Mouse (Mus musculus): ENCODE results near the gene Pigo. TPM values are rescaled to one million over a fixed set of nuclear protein-coding genes. Genes with fewer than 3 reads are reported as not detected.

Gene Pigo
- polyA plus RNA-seq, 1 experiment from 2014 or later: 22.2 TPM

GRCm38 (mm10) chr4:43032501-43032900 lies 6.9 kb upstream of the Pigo start:
- Histone ChIP-seq H3K27me3 (ENCODE audit: poor library complexity, severe bottlenecking) (no peaks in the 10 kb centered on the region), H3K4me1 (peaks cover 35% of the 10 kb centered on the region), H3K36me3 (replicated peaks) (peaks cover 74% of the 10 kb centered on the region), H3K4me3 (no peak overlapping the region), H3K27ac (peak overlapping the region; percentile 96), H3K9me3 (no peaks in the 10 kb centered on the region)
- no peak for DNase-seq (ENCODE audit: extremely low spot score, low spot score)
- WGBS: 89% methylated on average over 1 of the region's 1 CpGs

GRCm38 (mm10) chr4:43031237-43031995 lies 5.8 kb upstream of the Pigo start, which contains the start of gene Stoml2:
Stoml2 (minus strand) TSS chr4:43031710.
- peaks cover 77% of the 10 kb centered on the region for H3K36me3 ChIP-seq (replicated peaks)
- peaks cover 33% of the 10 kb centered on the region for H3K4me1 ChIP-seq
- H3K27me3 ChIP-seq (ENCODE audit: poor library complexity, severe bottlenecking): no peaks in the 10 kb centered on the region
- H3K9me3 ChIP-seq: no peaks in the 10 kb centered on the region
- WGBS: under 1% methylated on average over 38 of the region's 38 CpGs
- peak within 1 kb of the TSS; percentile 87 for H3K4me3 ChIP-seq
- H3K27ac ChIP-seq: peak within 1 kb of the TSS; percentile 96
- DNase-seq (ENCODE audit: extremely low spot score, low spot score): peak; percentile 92

- peaks cover 72% of the 10 kb centered on the region for H3K36me3 ChIP-seq (replicated peaks)
These were observed 5.2 kb upstream of the Pigo start for GRCm38 (mm10) chr4:43030780-43031230.

GRCm38 (mm10) chr4:43030352-43030751 lies 4.7 kb upstream of the Pigo start:
- peak overlapping the region; percentile 87 for H3K4me3 ChIP-seq
- WGBS: 86% methylated on average over 9 of the region's 9 CpGs
- H3K36me3 ChIP-seq (replicated peaks): peaks cover 67% of the 10 kb centered on the region
- no peak for DNase-seq (ENCODE audit: extremely low spot score, low spot score)
- H3K9me3 ChIP-seq: no peaks in the 10 kb centered on the region
- peaks cover 33% of the 10 kb centered on the region for H3K4me1 ChIP-seq
- peak overlapping the region; percentile 96 for H3K27ac ChIP-seq
- H3K27me3 ChIP-seq (ENCODE audit: poor library complexity, severe bottlenecking): no peaks in the 10 kb centered on the region

More at GRCm38 (mm10) chr4:43030780-43031230, 5.2 kb upstream of the Pigo start:
- Histone ChIP-seq H3K4me3 (peak overlapping the region; percentile 87), H3K27ac (peak overlapping the region; percentile 96), H3K27me3 (ENCODE audit: poor library complexity, severe bottlenecking) (no peaks in the 10 kb centered on the region), H3K4me1 (peaks cover 33% of the 10 kb centered on the region), H3K9me3 (no peaks in the 10 kb centered on the region)
- no peak for DNase-seq (ENCODE audit: extremely low spot score, low spot score)
- 1% methylated on average over 28 of the region's 28 CpGs for WGBS

GRCm38 (mm10) chr4:43029749-43030148 lies 4.1 kb upstream of the Pigo start:
- H3K27me3 ChIP-seq (ENCODE audit: poor library complexity, severe bottlenecking): no peaks in the 10 kb centered on the region
- H3K27ac ChIP-seq: no peak overlapping the region
- 96% methylated on average over 9 of the region's 9 CpGs for WGBS
- peak overlapping the region; percentile 87 for H3K4me3 ChIP-seq
- peaks cover 61% of the 10 kb centered on the region for H3K36me3 ChIP-seq (replicated peaks)
- H3K4me1 ChIP-seq: peaks cover 38% of the 10 kb centered on the region
- H3K9me3 ChIP-seq: no peaks in the 10 kb centered on the region
- no peak for DNase-seq (ENCODE audit: extremely low spot score, low spot score)

GRCm38 (mm10) chr4:43029121-43029520 lies 3.5 kb upstream of the Pigo start:
- peaks cover 57% of the 10 kb centered on the region for H3K36me3 ChIP-seq (replicated peaks)
- no peaks in the 10 kb centered on the region for H3K27me3 ChIP-seq (ENCODE audit: poor library complexity, severe bottlenecking)
- H3K9me3 ChIP-seq: no peaks in the 10 kb centered on the region
- no peak for DNase-seq (ENCODE audit: extremely low spot score, low spot score)
- no peak overlapping the region; the same call in 1 of the 2 replicates for H3K4me3 ChIP-seq
- 90% methylated on average over 7 of the region's 7 CpGs for WGBS
- peaks cover 43% of the 10 kb centered on the region for H3K4me1 ChIP-seq
- no peak overlapping the region for H3K27ac ChIP-seq

- Histone ChIP-seq H3K4me3 (peak overlapping the region; percentile 65), H3K27ac (peak overlapping the region; percentile 87), H3K4me1 (peaks cover 15% of the 10 kb centered on the region), H3K9me3 (no peaks in the 10 kb centered on the region), H3K36me3 (replicated peaks) (peaks cover 79% of the 10 kb centered on the region), H3K27me3 (ENCODE audit: poor library complexity, severe bottlenecking) (no peaks in the 10 kb centered on the region)
- WGBS: 85% methylated on average over 14 of the region's 14 CpGs
- DNase-seq (ENCODE audit: extremely low spot score, low spot score): no peak
These were observed 946 bp downstream of the Pigo start for GRCm38 (mm10) chr4:43024673-43025072.

- peaks cover 11% of the 10 kb centered on the region for H3K4me1 ChIP-seq
- H3K27ac ChIP-seq: no peak overlapping the region
- no peaks in the 10 kb centered on the region for H3K9me3 ChIP-seq
- H3K4me3 ChIP-seq: no peak overlapping the region
- no peak for DNase-seq (ENCODE audit: extremely low spot score, low spot score)
- WGBS: 70% methylated on average over 17 of the region's 17 CpGs
- peaks cover 78% of the 10 kb centered on the region for H3K36me3 ChIP-seq (replicated peaks)
- no peaks in the 10 kb centered on the region for H3K27me3 ChIP-seq (ENCODE audit: poor library complexity, severe bottlenecking)
These were observed 4.3 kb downstream of the Pigo start for GRCm38 (mm10) chr4:43021341-43021740.

GRCm38 (mm10) chr4:43020876-43021275 lies 4.7 kb downstream of the Pigo start:
- Histone ChIP-seq H3K4me3 (no peak overlapping the region), H3K36me3 (replicated peaks) (peaks cover 78% of the 10 kb centered on the region), H3K27ac (no peak overlapping the region), H3K27me3 (ENCODE audit: poor library complexity, severe bottlenecking) (no peaks in the 10 kb centered on the region), H3K9me3 (no peaks in the 10 kb centered on the region), H3K4me1 (peaks cover 11% of the 10 kb centered on the region)
- no peak for DNase-seq (ENCODE audit: extremely low spot score, low spot score)
- WGBS: 86% methylated on average over 16 of the region's 16 CpGs

GRCm38 (mm10) chr4:43019641-43020465 lies 5.8 kb downstream of the Pigo start:
- Histone ChIP-seq H3K27me3 (ENCODE audit: poor library complexity, severe bottlenecking) (no peaks in the 10 kb centered on the region), H3K36me3 (replicated peaks) (peaks cover 78% of the 10 kb centered on the region), H3K4me3 (no peak overlapping the region), H3K4me1 (peaks cover 6% of the 10 kb centered on the region), H3K9me3 (no peaks in the 10 kb centered on the region), H3K27ac (no peak overlapping the region)
- DNase-seq (ENCODE audit: extremely low spot score, low spot score): no peak
- WGBS: 95% methylated on average over 23 of the region's 23 CpGs

- no peak overlapping the region for H3K27ac ChIP-seq
- WGBS: 94% methylated on average over 10 of the region's 10 CpGs
- no peaks in the 10 kb centered on the region; the same call in 1 of the 2 replicates for H3K4me1 ChIP-seq
- no peak for DNase-seq (ENCODE audit: extremely low spot score, low spot score)
- H3K27me3 ChIP-seq (ENCODE audit: poor library complexity, severe bottlenecking): no peaks in the 10 kb centered on the region
- no peaks in the 10 kb centered on the region for H3K9me3 ChIP-seq
- no peak overlapping the region for H3K4me3 ChIP-seq
- H3K36me3 ChIP-seq (replicated peaks): peaks cover 77% of the 10 kb centered on the region
These were observed 6.4 kb downstream of the Pigo start for GRCm38 (mm10) chr4:43019176-43019575.

- Histone ChIP-seq H3K27ac (no peak overlapping the region), H3K9me3 (no peaks in the 10 kb centered on the region), H3K4me1 (peaks cover 7% of the 10 kb centered on the region), H3K27me3 (ENCODE audit: poor library complexity, severe bottlenecking) (no peaks in the 10 kb centered on the region), H3K4me3 (no peak overlapping the region), H3K36me3 (replicated peaks) (peaks cover 66% of the 10 kb centered on the region)
- 97% methylated on average over 4 of the region's 4 CpGs for WGBS
- no peak for DNase-seq (ENCODE audit: extremely low spot score, low spot score)
These were observed 7.5 kb downstream of the Pigo start for GRCm38 (mm10) chr4:43018156-43018555.

GRCm38 (mm10) chr4:43012091-43012490 lies 13.5 kb downstream of the Pigo start:
- H3K27ac ChIP-seq: no peak overlapping the region
- H3K36me3 ChIP-seq (replicated peaks): peaks cover 10% of the 10 kb centered on the region
- WGBS: 94% methylated on average over 1 of the region's 1 CpGs
- no peak overlapping the region for H3K4me3 ChIP-seq
- peaks cover 30% of the 10 kb centered on the region for H3K4me1 ChIP-seq
- no peaks in the 10 kb centered on the region for H3K27me3 ChIP-seq (ENCODE audit: poor library complexity, severe bottlenecking)
- no peak for DNase-seq (ENCODE audit: extremely low spot score, low spot score)
- no peaks in the 10 kb centered on the region for H3K9me3 ChIP-seq

Measured in forebrain, embryonic 10.5 days (tissue).